In the genomic region with DNA sequence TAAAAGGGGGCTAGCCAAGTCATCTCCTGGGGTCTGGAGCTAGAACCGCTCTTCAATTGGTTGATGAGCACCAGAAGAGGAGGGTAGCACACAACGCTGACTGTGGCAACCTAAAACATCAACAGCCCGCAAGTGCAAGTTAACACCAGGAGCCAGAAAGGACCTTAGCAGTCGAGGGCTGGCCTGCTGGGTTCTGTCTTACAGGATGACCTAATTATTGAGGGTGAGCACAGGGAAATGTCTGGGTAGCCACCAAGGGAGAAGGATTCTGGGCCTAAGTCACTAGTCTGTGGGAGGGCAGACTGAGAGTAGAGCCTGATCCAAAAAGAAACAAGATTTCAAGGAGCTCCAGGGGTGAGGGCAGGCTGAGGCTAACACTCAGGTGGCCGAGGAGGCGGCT, we compare ENCODE assay signal across 10 mouse cellular contexts.
"Had no signal": no experiment of that assay in that cellular context is flagged by ENCODE, and none has a peak within 500 bp of the region (broad histone marks: within the 10 kb centered on the region; RNA-seq: fewer than 3 reads in every experiment).

No protein-coding gene starts in this region.

- H3K9me3 ChIP-seq: limb, embryonic 12.5 days; midbrain, embryonic 13.5 days had no signal

- H3K27ac ChIP-seq: liver, embryonic 14.5 days; midbrain, embryonic 13.5 days; stomach, postnatal 0 days had no signal

- H3K9ac ChIP-seq: limb, embryonic 12.5 days; liver, embryonic 14.5 days had no signal

- ATAC-seq: midbrain, embryonic 13.5 days had no signal

- H3K27me3 ChIP-seq: limb, embryonic 12.5 days; midbrain, embryonic 13.5 days had no signal

- DNase-seq: kidney, adult 8-10 months; kidney, postnatal 14 days; layer of hippocampus, adult 9-11 months; layer of hippocampus, postnatal 36 days; lung, adult 18-20 months; lung, postnatal 36 days had no signal

- H3K4me3 ChIP-seq: limb, embryonic 12.5 days; midbrain, embryonic 13.5 days had no signal

- H3K4me2 ChIP-seq: limb, embryonic 12.5 days; midbrain, embryonic 13.5 days had no signal
